Comparison of ENCODE assay signal across 13 mouse cellular contexts in genomic region chr2:109941973-109942444, GRCm38 (mm10). TPM values are rescaled to one million over a fixed set of nuclear protein-coding genes. Genes with fewer than 3 reads are reported as not detected.
DNase-seq lines count a peak whose midpoint lies in the region; ATAC-seq and TF ChIP-seq lines count a peak whose summit lies in the region.
"Had no signal": no experiment of that assay in that cellular context is flagged by ENCODE, and none has a peak within 500 bp of the region (broad histone marks: within the 10 kb centered on the region; RNA-seq: fewer than 3 reads in every experiment).

No protein-coding gene starts in this region.

- no peaks in the 10 kb centered on the region for H3K9me3 ChIP-seq in liver, embryonic 16.5 days (replicated peaks; ENCODE audit: control insufficient read depth, low read length)
- H3K9me3 ChIP-seq in embryonic facial prominence, embryonic 14.5 days (ENCODE audit: control insufficient read depth, low read length), result no peaks in the 10 kb centered on the region
- H3K9me3 ChIP-seq in hindbrain, embryonic 13.5 days, result no peaks in the 10 kb centered on the region
- H3K9me3 ChIP-seq: heart, embryonic 13.5 days; liver, embryonic 13.5 days had no signal

- 0 out of 2 replicates have a peak, but pooled peaks have one; percentile 27 for ATAC-seq in liver, embryonic 16.5 days (ENCODE audit: low read depth)
- peak; percentile 72; the same call in 1 of the 2 replicates for ATAC-seq in embryonic facial prominence, embryonic 14.5 days (ENCODE audit: low read depth)
- ATAC-seq in hindbrain, embryonic 13.5 days (ENCODE audit: low FRiP score), result peak; percentile 63; the same call in 1 of the 2 replicates

- H3K9ac ChIP-seq in liver, embryonic 16.5 days (ENCODE audit: low read depth, low read length), result no peak overlapping the region
- no peak overlapping the region for H3K9ac ChIP-seq in embryonic facial prominence, embryonic 14.5 days (ENCODE audit: low read depth, low read length)
- H3K9ac ChIP-seq in hindbrain, embryonic 13.5 days, result no peak overlapping the region; the same call in 1 of the 2 replicates
- H3K9ac ChIP-seq: heart, embryonic 13.5 days; liver, embryonic 13.5 days had no signal

- H3K4me3 ChIP-seq in liver, embryonic 16.5 days (ENCODE audit: low read depth, low read length), result no peak overlapping the region
- H3K4me3 ChIP-seq in embryonic facial prominence, embryonic 14.5 days (ENCODE audit: low read depth, low read length), result no peak overlapping the region
- H3K4me3 ChIP-seq in hindbrain, embryonic 13.5 days, result no peak overlapping the region
- no peak overlapping the region for H3K4me3 ChIP-seq in thymus, adult 2 months (ENCODE audit: control insufficient read depth, insufficient read depth, low read length)
- H3K4me3 ChIP-seq: heart, embryonic 13.5 days; layer of hippocampus, adult 2 months; liver, embryonic 13.5 days had no signal

- 61% methylated on average over 5 of the region's 5 CpGs for WGBS in liver, embryonic 16.5 days (ENCODE audit: insufficient replicate concordance)
- WGBS in embryonic facial prominence, embryonic 14.5 days, result 21% methylated on average over 5 of the region's 5 CpGs
- WGBS in hindbrain, embryonic 13.5 days, result under 1% methylated on average over 5 of the region's 5 CpGs
- 86% methylated on average over 5 of the region's 5 CpGs for WGBS in thymus, adult 2 months

- TF ChIP-seq CTCF in thymus, adult 2 months (IDR thresholded peaks at IDR 0.05; ENCODE audit: borderline replicate concordance, control insufficient read depth, extremely low read depth, insufficient read depth, low read length, poor library complexity), result no peak

- no peak overlapping the region; the same call in 1 of the 2 replicates for H3K27ac ChIP-seq in liver, embryonic 16.5 days (ENCODE audit: low read length)
- H3K27ac ChIP-seq in embryonic facial prominence, embryonic 14.5 days (replicated peaks; ENCODE audit: low read depth, low read length), result no peak overlapping the region; the same call in 1 of the 2 replicates
- H3K27ac ChIP-seq in hindbrain, embryonic 13.5 days, result peak overlapping the region; percentile 62
- no peak overlapping the region for H3K27ac ChIP-seq in thymus, adult 2 months (ENCODE audit: control insufficient read depth, insufficient read depth, low read length)
- H3K27ac ChIP-seq: heart, embryonic 13.5 days; liver, embryonic 13.5 days had no signal

- H3K4me1 ChIP-seq in liver, embryonic 16.5 days (ENCODE audit: control insufficient read depth, low read depth, low read length), result no peaks in the 10 kb centered on the region
- peaks cover 18% of the 10 kb centered on the region for H3K4me1 ChIP-seq in embryonic facial prominence, embryonic 14.5 days (ENCODE audit: control insufficient read depth, insufficient read depth, low read length)
- peaks cover 37% of the 10 kb centered on the region for H3K4me1 ChIP-seq in hindbrain, embryonic 13.5 days (replicated peaks)
- no peaks in the 10 kb centered on the region for H3K4me1 ChIP-seq in thymus, adult 2 months (replicated peaks; ENCODE audit: control insufficient read depth, insufficient read depth, low read length)
- H3K4me1 ChIP-seq: liver, embryonic 13.5 days had no signal

- no peaks in the 10 kb centered on the region for H3K27me3 ChIP-seq in liver, embryonic 16.5 days (ENCODE audit: control insufficient read depth, insufficient read depth, low read depth, low read length)
- H3K27me3 ChIP-seq in embryonic facial prominence, embryonic 14.5 days (replicated peaks; ENCODE audit: control insufficient read depth, insufficient read depth, low read length), result no peaks in the 10 kb centered on the region
- no peaks in the 10 kb centered on the region for H3K27me3 ChIP-seq in hindbrain, embryonic 13.5 days
- no peaks in the 10 kb centered on the region for H3K27me3 ChIP-seq in thymus, adult 2 months (ENCODE audit: control insufficient read depth, insufficient read depth, low read length)
- H3K27me3 ChIP-seq: CH12.LX; heart, embryonic 13.5 days; liver, embryonic 13.5 days had no signal

- no peaks in the 10 kb centered on the region for H3K36me3 ChIP-seq in liver, embryonic 16.5 days (ENCODE audit: control insufficient read depth, insufficient read depth)
- H3K36me3 ChIP-seq in embryonic facial prominence, embryonic 14.5 days (ENCODE audit: control insufficient read depth, insufficient read depth, low read length), result no peaks in the 10 kb centered on the region
- H3K36me3 ChIP-seq in hindbrain, embryonic 13.5 days, result no peaks in the 10 kb centered on the region
- H3K36me3 ChIP-seq in thymus, adult 2 months (ENCODE audit: control insufficient read depth, insufficient read depth, low read length), result no peaks in the 10 kb centered on the region
- H3K36me3 ChIP-seq: heart, embryonic 13.5 days; liver, embryonic 13.5 days had no signal

- H3K4me2 ChIP-seq in liver, embryonic 16.5 days (ENCODE audit: low read depth, low read length), result no peak overlapping the region
- no peak overlapping the region for H3K4me2 ChIP-seq in embryonic facial prominence, embryonic 14.5 days (ENCODE audit: low read depth, low read length)
- no peak overlapping the region for H3K4me2 ChIP-seq in hindbrain, embryonic 13.5 days
- H3K4me2 ChIP-seq: heart, embryonic 13.5 days; liver, embryonic 13.5 days had no signal

- DNase-seq in liver, result no peak
- peak; percentile 77 for DNase-seq in embryonic facial prominence, embryonic 14.5 days (ENCODE audit: low spot score)
- peak; percentile 50 for DNase-seq in retina, embryonic 14.5 days (ENCODE audit: low spot score)
- no peak for DNase-seq in lung, adult 18-20 months
- no peak for DNase-seq in thymus, adult 2 months
- no peak for DNase-seq in cerebellum, adult 11-12 months
- DNase-seq: adrenal gland, postnatal 25 days; liver, embryonic 13.5 days had no signal

- TF ChIP-seq POLR2A in thymus, adult 2 months (IDR thresholded peaks at IDR 0.05; ENCODE audit: control insufficient read depth, extremely low read depth, insufficient read depth, low read length, poor library complexity), result no peak

RNA-seq across cellular contexts. Expression of gene Lgr4, which starts 24.6 kb away (rescaled TPM):
- 2.9 and 3.5 TPM in 2 replicates for polyA plus RNA-seq in liver, embryonic 16.5 days (2015; fragmentation: Nextera tagmentation; extraction: Ambion mirVana)
- 24.6 and 25.0 TPM in 2 replicates for polyA plus RNA-seq in embryonic facial prominence, embryonic 14.5 days (2014; fragmentation: Nextera tagmentation; extraction: Ambion mirVana)
- polyA plus RNA-seq in hindbrain, embryonic 13.5 days (2015; fragmentation: Nextera tagmentation; extraction: Ambion mirVana), result 9.5 and 10.5 TPM in 2 replicates
- 4.5 and 7.2 TPM in 2 replicates for polyA plus RNA-seq in thymus, adult 2 months (2012; rRNA removed)

RNA-seq across cellular contexts. Expression of gene Lin7c, which starts 51.4 kb away (rescaled TPM):
- polyA plus RNA-seq in liver, embryonic 16.5 days (2015; fragmentation: Nextera tagmentation; extraction: Ambion mirVana), result 18.0 and 20.7 TPM in 2 replicates
- 61.9 and 62.6 TPM in 2 replicates for polyA plus RNA-seq in embryonic facial prominence, embryonic 14.5 days (2014; fragmentation: Nextera tagmentation; extraction: Ambion mirVana)
- 176 and 180 TPM in 2 replicates for polyA plus RNA-seq in hindbrain, embryonic 13.5 days (2015; fragmentation: Nextera tagmentation; extraction: Ambion mirVana)
- polyA plus RNA-seq in thymus, adult 2 months (2012; rRNA removed), result 9.1 and 10.0 TPM in 2 replicates

Comparison
In these comparisons a context has a peak if more than half of its experiments do, and no peak if none do; other contexts are left out.
1. DNase-seq: peak in embryonic facial prominence, embryonic 14.5 days (single experiment) and retina, embryonic 14.5 days (single experiment); none in liver (single experiment), lung, adult 18-20 months (0 of 2), thymus, adult 2 months (single experiment) and cerebellum, adult 11-12 months (single experiment).
2. Peak in every context shown above with its lines, with median percentiles within 50 percentile points of each other: ATAC-seq.